Mouse (Mus musculus): ENCODE measurements around the gene Gm12184.

DNA sequence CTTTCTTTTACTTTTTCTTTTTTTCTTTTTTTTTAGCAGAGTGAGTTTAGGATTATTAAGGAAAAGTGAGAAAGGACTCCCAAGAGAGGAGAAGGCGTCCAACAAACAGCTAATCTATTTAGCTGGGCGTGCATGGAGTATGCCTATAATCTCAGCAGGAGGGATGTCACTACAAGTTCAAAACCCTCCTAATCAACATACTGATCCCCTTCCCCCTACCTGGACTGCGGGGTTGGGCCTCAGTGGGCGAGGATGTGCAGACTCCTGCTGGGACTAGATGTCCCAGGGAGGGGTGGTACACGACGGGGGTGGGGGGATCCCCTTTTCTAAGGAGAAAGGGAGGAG is 269 bp upstream of the Gm12184 start:
- TF ChIP-seq CTCF (IDR thresholded peaks at IDR 0.05; ENCODE audit: low read depth) (no peak), EP300 (IDR thresholded peaks at IDR 0.05; ENCODE audit: low read depth) (no peak)

Data from heart, postnatal 0 days (tissue).